Mouse (Mus musculus) spleen, postnatal 4 days (tissue): ENCODE results near the gene Asic4.
A peak's percentile ranks its signal among the peaks of the same experiment; 100 is the strongest.

Source experiments
- DNase-seq, 2 experiments: peaks; one replicate each; pipeline ENCODE4 v3.0.0; 2022; ENCODE audit warnings: low spot score in 2 of 2

The Asic4 gene

GRCm38 (mm10) chr1:75502945-75503650, 52.9 kb downstream of the Asic4 start:
- peak in 1 of 2 experiments; percentile 59 for DNase-seq

GRCm38 (mm10) chr1:75503651-75503980, 53.4 kb downstream of the Asic4 start:
- DNase-seq, result no peak

- DNase-seq, result no peak
Measured at GRCm38 (mm10) chr1:75504256-75505045, 54.2 kb downstream of the Asic4 start.

- DNase-seq, result no peak
Measured at GRCm38 (mm10) chr1:75505159-75505955, 55.1 kb downstream of the Asic4 start.

- peak in 1 of 2 experiments; percentile 64 for DNase-seq
Measured at GRCm38 (mm10) chr1:75505956-75506831, 56.0 kb downstream of the Asic4 start, which contains the start of gene Obsl1. Gene Obsl1, minus strand, starts transcription at chr1:75506452.

GRCm38 (mm10) chr1:75507006-75507405, 56.8 kb downstream of the Asic4 start, which contains the start of gene Inha:
Gene Inha, plus strand, starts transcription at chr1:75507077.
- peak in 1 of 2 experiments; percentile 60 for DNase-seq

- no peak for DNase-seq
Measured at GRCm38 (mm10) chr1:75509586-75509985, 59.4 kb downstream of the Asic4 start.

- no peak for DNase-seq
Measured at GRCm38 (mm10) chr1:75510154-75510553, 59.9 kb downstream of the Asic4 start.

GRCm38 (mm10) chr1:75511437-75512210, 61.4 kb downstream of the Asic4 start:
- DNase-seq, result no peak

GRCm38 (mm10) chr1:75512550-75512949, 62.3 kb downstream of the Asic4 start:
- no peak for DNase-seq

- DNase-seq, result no peak
Measured at GRCm38 (mm10) chr1:75516703-75517380, 66.6 kb downstream of the Asic4 start.

GRCm38 (mm10) chr1:75517984-75518383, 67.7 kb downstream of the Asic4 start:
- no peak for DNase-seq

GRCm38 (mm10) chr1:75518427-75518826, 68.2 kb downstream of the Asic4 start:
- no peak for DNase-seq

GRCm38 (mm10) chr1:75519576-75519975, 69.3 kb downstream of the Asic4 start:
- no peak for DNase-seq

- DNase-seq, result peak; percentile 87 to 94
Measured at GRCm38 (mm10) chr1:75521321-75522031, 71.2 kb downstream of the Asic4 start, which contains the start of gene Stk11ip. Gene Stk11ip, plus strand, starts transcription at chr1:75521529.
